Mouse (Mus musculus): ENCODE measurements at regions not wholly inside any gene's neighbourhood (a gene's known extent, or its start where the extent isn't known, plus 50 kb on each side); places are given as distances from the start of the nearest gene placed in this dataset.

GRCm38 (mm10) chr2:64413263-64413662 lies 315.4 kb upstream of the Fign start:
- Histone ChIP-seq H3K9me3 (ENCODE audit: control insufficient read depth, low read length) (no peaks in the 10 kb centered on the region), H3K27me3 (ENCODE audit: control insufficient read depth, insufficient read depth, low read length) (no peaks in the 10 kb centered on the region), H3K27ac (replicated peaks; ENCODE audit: low read depth, low read length) (no peak overlapping the region), H3K36me3 (ENCODE audit: control insufficient read depth, insufficient read depth, low read length) (no peaks in the 10 kb centered on the region), H3K4me1 (ENCODE audit: control insufficient read depth, insufficient read depth, low read length) (no peaks in the 10 kb centered on the region), H3K4me3 (replicated peaks; ENCODE audit: low read depth, low read length) (no peak overlapping the region), H3K4me2 (ENCODE audit: low read length) (no peak overlapping the region), H3K9ac (replicated peaks; ENCODE audit: low read length) (no peak overlapping the region)
- DNase-seq (no peak), ATAC-seq (ENCODE audit: low FRiP score, low TSS enrichment) (no peak)

- 61% methylated on average over 4 of the region's 4 CpGs for WGBS
- no peaks in the 10 kb centered on the region for H3K9me3 ChIP-seq (ENCODE audit: control insufficient read depth, low read length)
- H3K36me3 ChIP-seq (ENCODE audit: control insufficient read depth, insufficient read depth, low read length), result no peaks in the 10 kb centered on the region
- H3K4me3 ChIP-seq (replicated peaks; ENCODE audit: low read depth, low read length), result no peak overlapping the region
- no peak overlapping the region for H3K27ac ChIP-seq (replicated peaks; ENCODE audit: low read depth, low read length)
- no peak overlapping the region for H3K9ac ChIP-seq (replicated peaks; ENCODE audit: low read length)
- DNase-seq (no peak), ATAC-seq (ENCODE audit: low FRiP score, low TSS enrichment) (no peak)
- H3K4me1 ChIP-seq (ENCODE audit: control insufficient read depth, insufficient read depth, low read length), result peaks cover 14% of the 10 kb centered on the region
- H3K4me2 ChIP-seq (ENCODE audit: low read length), result no peak overlapping the region
- H3K27me3 ChIP-seq (ENCODE audit: control insufficient read depth, insufficient read depth, low read length), result no peaks in the 10 kb centered on the region
These were observed 298.1 kb upstream of the Fign start for GRCm38 (mm10) chr2:64395946-64396345.

GRCm38 (mm10) chr2:64394619-64395294 lies 296.9 kb upstream of the Fign start:
- Histone ChIP-seq H3K4me3 (replicated peaks; ENCODE audit: low read depth, low read length) (no peak overlapping the region), H3K27ac (replicated peaks; ENCODE audit: low read depth, low read length) (peak overlapping the region; percentile 21; the same call in 1 of the 2 replicates), H3K9ac (replicated peaks; ENCODE audit: low read length) (no peak overlapping the region), H3K9me3 (ENCODE audit: control insufficient read depth, low read length) (no peaks in the 10 kb centered on the region), H3K27me3 (ENCODE audit: control insufficient read depth, insufficient read depth, low read length) (no peaks in the 10 kb centered on the region), H3K36me3 (ENCODE audit: control insufficient read depth, insufficient read depth, low read length) (no peaks in the 10 kb centered on the region), H3K4me1 (ENCODE audit: control insufficient read depth, insufficient read depth, low read length) (peaks cover 19% of the 10 kb centered on the region), H3K4me2 (ENCODE audit: low read length) (peak overlapping the region; percentile 27)
- ATAC-seq (ENCODE audit: low FRiP score, low TSS enrichment) (peak; percentile 86), DNase-seq (peak; percentile 72)
- WGBS, result 7% methylated on average over 11 of the region's 11 CpGs

- 28% methylated on average over 8 of the region's 8 CpGs for WGBS
- Histone ChIP-seq H3K9me3 (ENCODE audit: control insufficient read depth, low read length) (no peaks in the 10 kb centered on the region), H3K4me1 (ENCODE audit: control insufficient read depth, insufficient read depth, low read length) (peaks cover 19% of the 10 kb centered on the region), H3K4me2 (ENCODE audit: low read length) (no peak overlapping the region), H3K27me3 (ENCODE audit: control insufficient read depth, insufficient read depth, low read length) (no peaks in the 10 kb centered on the region), H3K27ac (replicated peaks; ENCODE audit: low read depth, low read length) (0 out of 2 replicates have a peak overlapping the region, but pooled peaks have one; percentile 21), H3K9ac (replicated peaks; ENCODE audit: low read length) (no peak overlapping the region), H3K36me3 (ENCODE audit: control insufficient read depth, insufficient read depth, low read length) (no peaks in the 10 kb centered on the region), H3K4me3 (replicated peaks; ENCODE audit: low read depth, low read length) (no peak overlapping the region)
- ATAC-seq (ENCODE audit: low FRiP score, low TSS enrichment) (peak; percentile 31), DNase-seq (no peak)
These were observed 296.4 kb upstream of the Fign start for GRCm38 (mm10) chr2:64394199-64394598.

- Histone ChIP-seq H3K36me3 (ENCODE audit: control insufficient read depth, insufficient read depth, low read length) (no peaks in the 10 kb centered on the region), H3K27ac (replicated peaks; ENCODE audit: low read depth, low read length) (peak overlapping the region; percentile 52; the same call in 1 of the 2 replicates)
- 0 out of 2 replicates have a peak, but pooled peaks have one; percentile 37 for ATAC-seq (ENCODE audit: low FRiP score, low TSS enrichment)
These were observed 272.0 kb upstream of the Fign start for GRCm38 (mm10) chr2:64369791-64370190.

GRCm38 (mm10) chr2:64367188-64367587 lies 269.4 kb upstream of the Fign start:
- ATAC-seq (ENCODE audit: low FRiP score, low TSS enrichment) (no peak), DNase-seq (peak; percentile 20)
- Histone ChIP-seq H3K4me1 (ENCODE audit: control insufficient read depth, insufficient read depth, low read length) (0 out of 2 replicates have a peak, but pooled peaks cover 8% of the 10 kb centered on the region), H3K4me3 (replicated peaks; ENCODE audit: low read depth, low read length) (no peak overlapping the region), H3K27ac (replicated peaks; ENCODE audit: low read depth, low read length) (no peak overlapping the region), H3K4me2 (ENCODE audit: low read length) (no peak overlapping the region), H3K9ac (replicated peaks; ENCODE audit: low read length) (no peak overlapping the region), H3K9me3 (ENCODE audit: control insufficient read depth, low read length) (no peaks in the 10 kb centered on the region), H3K36me3 (ENCODE audit: control insufficient read depth, insufficient read depth, low read length) (no peaks in the 10 kb centered on the region), H3K27me3 (ENCODE audit: control insufficient read depth, insufficient read depth, low read length) (no peaks in the 10 kb centered on the region)
- 65% methylated on average over 7 of the region's 7 CpGs for WGBS

More at GRCm38 (mm10) chr2:64369791-64370190, 272.0 kb upstream of the Fign start:
- Histone ChIP-seq H3K4me2 (ENCODE audit: low read length) (0 out of 2 replicates have a peak overlapping the region, but pooled peaks have one; percentile 6), H3K4me3 (replicated peaks; ENCODE audit: low read depth, low read length) (no peak overlapping the region), H3K4me1 (ENCODE audit: control insufficient read depth, insufficient read depth, low read length) (0 out of 2 replicates have a peak, but pooled peaks cover 8% of the 10 kb centered on the region), H3K9me3 (ENCODE audit: control insufficient read depth, low read length) (no peaks in the 10 kb centered on the region), H3K9ac (replicated peaks; ENCODE audit: low read length) (no peak overlapping the region), H3K27me3 (ENCODE audit: control insufficient read depth, insufficient read depth, low read length) (no peaks in the 10 kb centered on the region)
- DNase-seq, result peak; percentile 52
- 3% methylated on average over 2 of the region's 2 CpGs for WGBS

GRCm38 (mm10) chr2:64366528-64366927 lies 268.7 kb upstream of the Fign start:
- no peaks in the 10 kb centered on the region for H3K27me3 ChIP-seq (ENCODE audit: control insufficient read depth, insufficient read depth, low read length)
- 41% methylated on average over 5 of the region's 5 CpGs for WGBS
- H3K9ac ChIP-seq (replicated peaks; ENCODE audit: low read length), result no peak overlapping the region
- H3K4me1 ChIP-seq (ENCODE audit: control insufficient read depth, insufficient read depth, low read length), result 0 out of 2 replicates have a peak, but pooled peaks cover 8% of the 10 kb centered on the region
- H3K36me3 ChIP-seq (ENCODE audit: control insufficient read depth, insufficient read depth, low read length), result no peaks in the 10 kb centered on the region
- DNase-seq (peak; percentile 33), ATAC-seq (ENCODE audit: low FRiP score, low TSS enrichment) (no peak)
- H3K9me3 ChIP-seq (ENCODE audit: control insufficient read depth, low read length), result no peaks in the 10 kb centered on the region
- H3K4me2 ChIP-seq (ENCODE audit: low read length), result no peak overlapping the region
- no peak overlapping the region for H3K27ac ChIP-seq (replicated peaks; ENCODE audit: low read depth, low read length)
- no peak overlapping the region for H3K4me3 ChIP-seq (replicated peaks; ENCODE audit: low read depth, low read length)

GRCm38 (mm10) chr2:64356286-64356685 lies 258.4 kb upstream of the Fign start:
- no peaks in the 10 kb centered on the region for H3K9me3 ChIP-seq (ENCODE audit: control insufficient read depth, low read length)
- no peak for DNase-seq
- ATAC-seq (ENCODE audit: low FRiP score, low TSS enrichment), result no peak

GRCm38 (mm10) chr2:64325499-64325898 lies 227.7 kb upstream of the Fign start:
- Histone ChIP-seq H3K27ac (replicated peaks; ENCODE audit: low read depth, low read length) (no peak overlapping the region), H3K36me3 (ENCODE audit: control insufficient read depth, insufficient read depth, low read length) (no peaks in the 10 kb centered on the region), H3K4me2 (ENCODE audit: low read length) (no peak overlapping the region), H3K9ac (replicated peaks; ENCODE audit: low read length) (no peak overlapping the region), H3K9me3 (ENCODE audit: control insufficient read depth, low read length) (no peaks in the 10 kb centered on the region), H3K4me1 (ENCODE audit: control insufficient read depth, insufficient read depth, low read length) (no peaks in the 10 kb centered on the region), H3K27me3 (ENCODE audit: control insufficient read depth, insufficient read depth, low read length) (no peaks in the 10 kb centered on the region), H3K4me3 (replicated peaks; ENCODE audit: low read depth, low read length) (no peak overlapping the region)
- DNase-seq (no peak), ATAC-seq (ENCODE audit: low FRiP score, low TSS enrichment) (no peak)
- WGBS, result 30% methylated on average over 2 of the region's 2 CpGs

More at GRCm38 (mm10) chr2:64356286-64356685, 258.4 kb upstream of the Fign start:
- Histone ChIP-seq H3K36me3 (ENCODE audit: control insufficient read depth, insufficient read depth, low read length) (no peaks in the 10 kb centered on the region), H3K27ac (replicated peaks; ENCODE audit: low read depth, low read length) (no peak overlapping the region), H3K4me3 (replicated peaks; ENCODE audit: low read depth, low read length) (no peak overlapping the region), H3K27me3 (ENCODE audit: control insufficient read depth, insufficient read depth, low read length) (no peaks in the 10 kb centered on the region), H3K4me1 (ENCODE audit: control insufficient read depth, insufficient read depth, low read length) (no peaks in the 10 kb centered on the region), H3K9ac (replicated peaks; ENCODE audit: low read length) (no peak overlapping the region), H3K4me2 (ENCODE audit: low read length) (no peak overlapping the region)
- 92% methylated on average over 4 of the region's 4 CpGs for WGBS

All from midbrain, embryonic 14.5 days (tissue).